Mouse (Mus musculus): ENCODE data around the gene Cpa1. TPM values are rescaled to one million over a fixed set of nuclear protein-coding genes. Genes with fewer than 3 reads are reported as not detected.
A peak's percentile ranks its signal among the peaks of the same experiment; 100 is the strongest.

The Cpa1 gene
- polyA plus RNA-seq, 2 experiments = 1.3 to 1.4 TPM

DNA sequence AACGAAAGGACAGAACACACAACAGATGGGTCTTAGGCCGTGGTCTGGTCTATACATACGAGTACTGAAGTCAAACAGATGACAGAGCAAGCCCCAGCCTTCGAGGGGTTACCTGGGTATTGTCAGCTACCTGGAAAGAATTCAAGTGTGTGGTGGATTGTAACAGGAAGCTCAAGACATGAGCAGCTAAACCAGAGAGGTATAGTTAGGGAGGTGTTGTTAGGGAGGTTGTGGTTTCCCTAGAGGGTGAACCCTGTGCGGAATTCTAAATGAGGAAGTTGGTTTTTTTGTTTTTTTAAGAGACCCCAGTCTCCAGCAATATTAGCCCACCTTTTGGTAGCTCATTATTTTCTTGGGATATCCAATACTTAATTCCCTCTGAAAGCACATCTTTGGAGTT lies 33.3 kb upstream of the Cpa1 start:
- H3K27me3 ChIP-seq (ENCODE audit: control insufficient read depth, insufficient read depth, low read length) = no peaks in the 10 kb centered on the region
- no peak overlapping the region for H3K4me2 ChIP-seq (replicated peaks; ENCODE audit: low read depth, low read length, severe bottlenecking)
- TF ChIP-seq POLR2A (IDR thresholded peaks at IDR 0.05; ENCODE audit: borderline replicate concordance, extremely low read depth, insufficient read depth, insufficient read length) = no peak
- peak overlapping the region; percentile 1; the same call in 1 of the 2 replicates for H3K27ac ChIP-seq (replicated peaks; ENCODE audit: low read depth, low read length)
- H3K4me3 ChIP-seq (replicated peaks; ENCODE audit: low read length) = no peak overlapping the region
- ATAC-seq (ENCODE audit: low FRiP score, low read depth) (no peak), DNase-seq (ENCODE audit: low spot score) (no peak)
- H3K36me3 ChIP-seq (ENCODE audit: control insufficient read depth, insufficient read depth, low read length) = no peaks in the 10 kb centered on the region
- no peaks in the 10 kb centered on the region for H3K9me3 ChIP-seq (ENCODE audit: control insufficient read depth, low read length)
- peaks cover 10% of the 10 kb centered on the region for H3K4me1 ChIP-seq (ENCODE audit: control insufficient read depth, insufficient read depth, low read length)
- no peak overlapping the region for H3K9ac ChIP-seq (ENCODE audit: low read depth, low read length, severe bottlenecking)
- 65% methylated on average over 5 of the region's 5 CpGs for WGBS

DNA sequence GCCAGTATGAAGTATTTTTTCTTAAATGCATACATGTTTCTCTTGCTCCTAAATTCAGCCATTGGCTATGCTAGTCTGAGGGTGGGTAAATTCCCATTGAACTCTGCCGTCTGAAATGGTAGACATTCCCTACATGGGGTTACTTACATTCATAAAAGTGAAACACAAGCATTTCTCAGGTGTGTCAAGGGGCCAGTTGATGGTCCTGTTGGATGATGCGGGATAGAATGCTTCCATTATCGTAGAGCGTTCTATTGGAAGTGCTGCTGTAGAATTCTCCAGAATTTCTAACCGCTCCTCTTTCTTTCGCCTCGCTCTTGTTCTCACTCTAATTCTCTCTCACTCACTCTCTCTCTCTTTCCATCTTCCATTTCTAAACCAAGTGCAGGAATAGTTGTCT lies 28.3 kb upstream of the Cpa1 start, which contains the start of gene Cpa5:
Gene Cpa5, plus strand, starts transcription at position 301 of the 400 bp plus-strand sequence.
- Histone ChIP-seq H3K9ac (ENCODE audit: low read depth, low read length, severe bottlenecking) (no peak within 1 kb of the TSS), H3K36me3 (ENCODE audit: control insufficient read depth, insufficient read depth, low read length) (no peaks in the 10 kb centered on the region), H3K9me3 (ENCODE audit: control insufficient read depth, low read length) (no peaks in the 10 kb centered on the region), H3K4me2 (replicated peaks; ENCODE audit: low read depth, low read length, severe bottlenecking) (no peak within 1 kb of the TSS), H3K4me3 (replicated peaks; ENCODE audit: low read length) (no peak within 1 kb of the TSS), H3K4me1 (ENCODE audit: control insufficient read depth, insufficient read depth, low read length) (peaks cover 15% of the 10 kb centered on the region), H3K27ac (replicated peaks; ENCODE audit: low read depth, low read length) (no peak within 1 kb of the TSS), H3K27me3 (ENCODE audit: control insufficient read depth, insufficient read depth, low read length) (no peaks in the 10 kb centered on the region)
- no peak for DNase-seq (ENCODE audit: low spot score)
- 94% methylated on average over 7 of the region's 7 CpGs for WGBS
- no peak for ATAC-seq (ENCODE audit: low FRiP score, low read depth)
- TF ChIP-seq POLR2A (IDR thresholded peaks at IDR 0.05; ENCODE audit: borderline replicate concordance, extremely low read depth, insufficient read depth, insufficient read length) = no peak

DNA sequence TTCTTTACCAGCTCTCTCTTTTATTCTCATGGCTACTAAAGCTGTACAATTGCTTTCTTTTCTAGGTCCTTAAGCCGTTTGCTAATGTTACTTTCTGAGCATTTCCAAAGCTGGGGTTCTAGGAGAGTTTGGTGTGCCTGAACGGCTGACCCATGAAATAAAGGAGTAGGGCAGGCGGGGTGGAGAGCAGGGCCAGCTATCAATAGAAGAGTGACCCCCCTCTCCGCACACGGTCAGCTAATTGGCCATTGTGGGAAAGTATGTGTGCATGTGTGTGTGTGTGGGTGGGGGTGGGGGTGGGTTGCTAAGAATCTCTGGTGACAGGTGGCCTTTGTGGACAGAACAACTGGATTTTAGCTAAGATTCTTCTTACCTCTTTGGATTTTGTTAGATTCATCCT lies 27.8 kb upstream of the Cpa1 start:
- no peak overlapping the region for H3K27ac ChIP-seq (replicated peaks; ENCODE audit: low read depth, low read length)
- H3K4me2 ChIP-seq (replicated peaks; ENCODE audit: low read depth, low read length, severe bottlenecking) = no peak overlapping the region
- H3K9ac ChIP-seq (ENCODE audit: low read depth, low read length, severe bottlenecking) = no peak overlapping the region
- 68% methylated on average over 5 of the region's 5 CpGs for WGBS
- ATAC-seq (ENCODE audit: low FRiP score, low read depth) (no peak), DNase-seq (ENCODE audit: low spot score) (no peak)
- H3K36me3 ChIP-seq (ENCODE audit: control insufficient read depth, insufficient read depth, low read length) = no peaks in the 10 kb centered on the region
- H3K4me1 ChIP-seq (ENCODE audit: control insufficient read depth, insufficient read depth, low read length) = peaks cover 15% of the 10 kb centered on the region
- no peak overlapping the region for H3K4me3 ChIP-seq (replicated peaks; ENCODE audit: low read length)
- TF ChIP-seq POLR2A (IDR thresholded peaks at IDR 0.05; ENCODE audit: borderline replicate concordance, extremely low read depth, insufficient read depth, insufficient read length) = no peak
- H3K27me3 ChIP-seq (ENCODE audit: control insufficient read depth, insufficient read depth, low read length) = no peaks in the 10 kb centered on the region
- H3K9me3 ChIP-seq (ENCODE audit: control insufficient read depth, low read length) = no peaks in the 10 kb centered on the region

DNA sequence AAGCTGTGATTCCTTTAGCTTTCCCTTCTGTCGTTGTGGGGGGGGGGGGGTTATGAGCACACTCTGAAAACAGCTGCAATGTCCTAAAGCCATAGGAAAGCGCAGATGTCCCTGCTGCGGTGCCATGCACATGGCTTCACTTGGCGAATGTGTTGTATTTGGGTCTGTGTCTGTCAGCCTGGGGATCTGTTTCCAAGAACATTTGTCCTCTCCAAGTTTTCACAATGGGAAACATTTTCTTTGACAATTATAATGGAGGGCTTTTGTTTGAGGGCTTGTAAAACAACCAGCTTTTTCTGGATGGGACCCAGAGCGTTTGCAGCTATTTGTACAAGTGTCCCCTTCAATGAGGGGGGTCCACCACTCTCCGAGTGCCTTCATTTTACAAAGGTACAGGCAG lies 24.8 kb upstream of the Cpa1 start:
- H3K27ac ChIP-seq (replicated peaks; ENCODE audit: low read depth, low read length) = no peak overlapping the region
- DNase-seq (ENCODE audit: low spot score) (no peak), ATAC-seq (ENCODE audit: low FRiP score, low read depth) (no peak)
- no peak overlapping the region for H3K4me3 ChIP-seq (replicated peaks; ENCODE audit: low read length)
- WGBS = 78% methylated on average over 6 of the region's 6 CpGs
- no peaks in the 10 kb centered on the region for H3K27me3 ChIP-seq (ENCODE audit: control insufficient read depth, insufficient read depth, low read length)
- H3K9ac ChIP-seq (ENCODE audit: low read depth, low read length, severe bottlenecking) = no peak overlapping the region
- no peak for TF ChIP-seq POLR2A (IDR thresholded peaks at IDR 0.05; ENCODE audit: borderline replicate concordance, extremely low read depth, insufficient read depth, insufficient read length)
- H3K36me3 ChIP-seq (ENCODE audit: control insufficient read depth, insufficient read depth, low read length) = no peaks in the 10 kb centered on the region
- H3K9me3 ChIP-seq (ENCODE audit: control insufficient read depth, low read length) = no peaks in the 10 kb centered on the region
- H3K4me2 ChIP-seq (replicated peaks; ENCODE audit: low read depth, low read length, severe bottlenecking) = no peak overlapping the region
- peaks cover 40% of the 10 kb centered on the region for H3K4me1 ChIP-seq (ENCODE audit: control insufficient read depth, insufficient read depth, low read length)

DNA sequence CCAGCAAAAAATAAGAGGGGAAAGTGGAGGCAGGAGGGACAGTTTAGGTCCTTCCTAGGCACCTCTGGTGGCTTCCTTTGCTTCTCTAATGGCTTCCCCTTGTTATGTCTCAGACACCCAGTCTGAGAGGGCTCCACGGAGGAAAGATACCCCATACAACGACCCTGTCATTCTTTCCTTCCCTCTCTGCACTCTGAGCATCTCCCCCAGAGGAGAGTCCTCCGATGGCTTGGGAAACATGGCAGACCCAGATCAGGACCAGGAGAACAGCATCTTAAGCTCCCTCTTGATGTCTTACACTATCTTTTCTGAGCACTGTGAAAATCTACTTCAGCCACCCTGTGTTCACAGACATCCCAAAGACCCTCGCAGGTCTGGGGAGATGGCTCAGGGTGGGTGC lies 23.3 kb upstream of the Cpa1 start:
- Histone ChIP-seq H3K4me2 (replicated peaks; ENCODE audit: low read depth, low read length, severe bottlenecking) (no peak overlapping the region), H3K9ac (ENCODE audit: low read depth, low read length, severe bottlenecking) (no peak overlapping the region), H3K9me3 (ENCODE audit: control insufficient read depth, low read length) (no peaks in the 10 kb centered on the region), H3K4me1 (ENCODE audit: control insufficient read depth, insufficient read depth, low read length) (peaks cover 40% of the 10 kb centered on the region), H3K27ac (replicated peaks; ENCODE audit: low read depth, low read length) (peak overlapping the region; percentile 74; the same call in 1 of the 2 replicates), H3K36me3 (ENCODE audit: control insufficient read depth, insufficient read depth, low read length) (no peaks in the 10 kb centered on the region), H3K27me3 (ENCODE audit: control insufficient read depth, insufficient read depth, low read length) (no peaks in the 10 kb centered on the region), H3K4me3 (replicated peaks; ENCODE audit: low read length) (no peak overlapping the region)
- TF ChIP-seq POLR2A (IDR thresholded peaks at IDR 0.05; ENCODE audit: borderline replicate concordance, extremely low read depth, insufficient read depth, insufficient read length) = no peak
- no peak for ATAC-seq (ENCODE audit: low FRiP score, low read depth)
- DNase-seq (ENCODE audit: low spot score) = no peak
- 25% methylated on average over 4 of the region's 4 CpGs for WGBS

DNA sequence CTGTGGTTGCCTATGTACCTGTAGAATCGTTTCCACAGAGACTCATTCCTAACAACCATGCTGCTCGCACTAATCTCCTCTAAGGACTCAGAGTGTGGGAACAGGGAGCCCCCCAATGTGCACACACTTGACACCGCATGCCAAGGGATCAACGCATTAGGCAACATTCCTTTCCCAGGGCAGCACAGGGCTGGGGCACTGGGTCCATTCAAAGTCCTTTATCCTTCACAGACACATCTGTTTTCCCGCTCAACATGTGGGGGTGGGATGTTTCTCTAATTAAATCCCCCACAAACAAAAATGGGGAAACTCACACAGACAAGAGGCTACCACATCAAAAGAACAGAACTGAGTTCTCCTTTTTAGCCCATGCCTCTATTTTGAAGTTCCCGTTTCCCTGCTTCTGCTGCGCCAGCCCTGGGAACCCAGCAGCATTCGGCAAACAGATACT lies 22.5 kb upstream of the Cpa1 start:
- WGBS = 5% methylated on average over 8 of the region's 8 CpGs
- Histone ChIP-seq H3K4me2 (replicated peaks; ENCODE audit: low read depth, low read length, severe bottlenecking) (peak overlapping the region; percentile 40; the same call in 1 of the 2 replicates), H3K27ac (replicated peaks; ENCODE audit: low read depth, low read length) (peak overlapping the region; percentile 74), H3K27me3 (ENCODE audit: control insufficient read depth, insufficient read depth, low read length) (no peaks in the 10 kb centered on the region), H3K36me3 (ENCODE audit: control insufficient read depth, insufficient read depth, low read length) (no peaks in the 10 kb centered on the region), H3K9me3 (ENCODE audit: control insufficient read depth, low read length) (no peaks in the 10 kb centered on the region), H3K4me3 (replicated peaks; ENCODE audit: low read length) (no peak overlapping the region), H3K4me1 (ENCODE audit: control insufficient read depth, insufficient read depth, low read length) (peaks cover 40% of the 10 kb centered on the region), H3K9ac (ENCODE audit: low read depth, low read length, severe bottlenecking) (no peak overlapping the region; the same call in 1 of the 2 replicates)
- peak; percentile 62 for ATAC-seq (ENCODE audit: low FRiP score, low read depth)
- TF ChIP-seq POLR2A (IDR thresholded peaks at IDR 0.05; ENCODE audit: borderline replicate concordance, extremely low read depth, insufficient read depth, insufficient read length) = no peak
- no peak for DNase-seq (ENCODE audit: low spot score)
